22 mouse cellular contexts compared by ENCODE assay signal in the genomic region with DNA sequence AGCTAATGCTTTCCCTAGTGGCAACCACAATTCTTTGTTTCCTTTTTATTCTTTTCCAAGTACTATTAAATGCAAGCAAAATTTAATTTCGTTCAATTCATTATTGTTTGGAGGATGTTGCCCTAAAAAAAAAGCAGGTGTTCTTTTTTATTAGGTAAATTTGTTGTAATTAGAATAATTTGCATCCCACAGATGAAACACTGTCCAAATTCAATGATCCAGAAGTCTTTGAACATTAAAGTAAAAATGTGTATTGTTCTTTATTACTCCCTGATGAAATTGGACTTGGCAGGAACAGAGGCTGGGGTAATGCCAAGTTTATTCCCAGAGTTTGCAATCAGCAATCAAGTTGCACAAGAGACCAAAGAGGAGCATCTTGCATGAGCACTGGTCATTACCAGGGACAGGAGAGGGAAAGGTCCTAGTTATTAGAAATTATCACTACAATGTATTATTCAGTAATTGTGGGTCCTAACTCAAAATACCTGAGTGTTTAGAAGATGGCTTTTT.
DNase-seq lines count a peak whose midpoint lies in the region; ATAC-seq and TF ChIP-seq lines count a peak whose summit lies in the region.
"Had no signal": no experiment of that assay in that cellular context is flagged by ENCODE, and none has a peak within 500 bp of the region (broad histone marks: within the 10 kb centered on the region; RNA-seq: fewer than 3 reads in every experiment).

No protein-coding gene starts in this region.

- H3K4me1 ChIP-seq in lung, embryonic 14.5 days (ENCODE audit: insufficient read depth): no peaks in the 10 kb centered on the region
- no peaks in the 10 kb centered on the region for H3K4me1 ChIP-seq in lung, adult 2 months (ENCODE audit: control insufficient read depth, insufficient read depth, low read length)
- H3K4me1 ChIP-seq: forebrain, embryonic 13.5 days; heart, embryonic 15.5 days; kidney, embryonic 15.5 days had no signal

- no peaks in the 10 kb centered on the region for H3K9me3 ChIP-seq in lung, embryonic 14.5 days (ENCODE audit: low read depth, low read length)
- H3K9me3 ChIP-seq: forebrain, embryonic 13.5 days; heart, embryonic 15.5 days; kidney, embryonic 15.5 days had no signal

- no peak overlapping the region for H3K4me2 ChIP-seq in lung, embryonic 14.5 days
- H3K4me2 ChIP-seq: forebrain, embryonic 13.5 days; heart, embryonic 15.5 days; kidney, embryonic 15.5 days had no signal

- no peaks in the 10 kb centered on the region for H3K36me3 ChIP-seq in lung, embryonic 14.5 days (ENCODE audit: insufficient read depth)
- H3K36me3 ChIP-seq: heart, embryonic 15.5 days; kidney, embryonic 15.5 days had no signal

- WGBS in lung, embryonic 14.5 days: 65% methylated on average over 1 of the region's 1 CpGs
- 55% methylated on average over 1 of the region's 1 CpGs for WGBS in lung, adult 2 months

- no peak overlapping the region for H3K4me3 ChIP-seq in lung, embryonic 14.5 days (ENCODE audit: low read depth, low read length)
- H3K4me3 ChIP-seq in lung, adult 2 months (replicated peaks; ENCODE audit: extremely low read depth, low read depth, low read length): no peak overlapping the region
- H3K4me3 ChIP-seq: forebrain, embryonic 13.5 days; heart, embryonic 15.5 days; kidney, embryonic 15.5 days had no signal

- H3K27me3 ChIP-seq in lung, embryonic 14.5 days (ENCODE audit: insufficient read depth, low read length): no peaks in the 10 kb centered on the region
- H3K27me3 ChIP-seq: forebrain, embryonic 13.5 days; heart, embryonic 15.5 days; kidney, embryonic 15.5 days had no signal

- peak; percentile 30 for DNase-seq in adrenal gland, postnatal 14 days
- no peak for DNase-seq in adrenal gland, adult 8-10 months
- peak; percentile 47 for DNase-seq in lung, embryonic 14.5 days
- DNase-seq in lung, adult 2 months: no peak
- DNase-seq in brain, adult 2 months (ENCODE audit: low read depth, low spot score): peak; percentile 8
- peak; percentile 71 for DNase-seq in retina, embryonic 14.5 days (ENCODE audit: low spot score)
- DNase-seq: cerebellum, adult 11 months; cerebellum, postnatal 25 days; embryo, embryonic 11 days; gastrocnemius, postnatal 25 days; heart, postnatal 4 days; liver; right cerebral cortex, adult 18-20 months had no signal

- no peak overlapping the region for H3K27ac ChIP-seq in lung, embryonic 14.5 days (ENCODE audit: low read depth)
- H3K27ac ChIP-seq: forebrain, embryonic 13.5 days; heart, embryonic 15.5 days; kidney, embryonic 15.5 days; stomach, postnatal 0 days had no signal

- no peak for TF ChIP-seq POLR2A in lung, adult 2 months (IDR thresholded peaks at IDR 0.05; ENCODE audit: borderline replicate concordance, extremely low read depth, low read depth, low read length)

- no peak for ATAC-seq in lung, embryonic 14.5 days (ENCODE audit: insufficient read depth)
- ATAC-seq in erythroblast, adult 5-6 weeks (replicated peaks; ENCODE audit: low FRiP score, poor library complexity, severe bottlenecking): no peak
- ATAC-seq in megakaryocyte, adult 5-6 weeks (ENCODE audit: poor library complexity, severe bottlenecking): no peak
- ATAC-seq: forebrain, embryonic 13.5 days; hindbrain, embryonic 16.5 days; intestine, embryonic 16.5 days; midbrain, embryonic 16.5 days had no signal

- no peak overlapping the region for H3K9ac ChIP-seq in lung, embryonic 14.5 days
- H3K9ac ChIP-seq: forebrain, embryonic 13.5 days; heart, embryonic 15.5 days; kidney, embryonic 15.5 days had no signal

- no peak for TF ChIP-seq CTCF in lung, embryonic 14.5 days (IDR thresholded peaks at IDR 0.05; ENCODE audit: low read depth)
- TF ChIP-seq CTCF in lung, adult 2 months (IDR thresholded peaks at IDR 0.05; ENCODE audit: insufficient read depth, low read length): no peak

Comparison
In these comparisons a context has a peak if more than half of its experiments do, and no peak if none do; other contexts are left out.
1. DNase-seq: peak in adrenal gland, postnatal 14 days (single experiment), lung, embryonic 14.5 days (single experiment), brain, adult 2 months (single experiment) and retina, embryonic 14.5 days (single experiment); none in adrenal gland, adult 8-10 months (single experiment) and lung, adult 2 months (single experiment).